Mouse (Mus musculus) embryo, embryonic 9.5 days (tissue): Measurements from ENCODE around the gene Rab40c.
A peak's percentile ranks its signal among the peaks of the same experiment; 100 is the strongest.

ENCODE experiments used
- DNase-seq: peaks from one replicate; pipeline ENCODE4 v3.0.0-alpha.2; 2017; ENCODE audit errors: extremely low spot score

Rab40c gene

GRCm38 (mm10) chr17:25843122-25843521, 76.4 kb downstream of the Rab40c start:
- no peak for DNase-seq

GRCm38 (mm10) chr17:25842509-25842908, 77.0 kb downstream of the Rab40c start:
- DNase-seq: no peak

DNA sequence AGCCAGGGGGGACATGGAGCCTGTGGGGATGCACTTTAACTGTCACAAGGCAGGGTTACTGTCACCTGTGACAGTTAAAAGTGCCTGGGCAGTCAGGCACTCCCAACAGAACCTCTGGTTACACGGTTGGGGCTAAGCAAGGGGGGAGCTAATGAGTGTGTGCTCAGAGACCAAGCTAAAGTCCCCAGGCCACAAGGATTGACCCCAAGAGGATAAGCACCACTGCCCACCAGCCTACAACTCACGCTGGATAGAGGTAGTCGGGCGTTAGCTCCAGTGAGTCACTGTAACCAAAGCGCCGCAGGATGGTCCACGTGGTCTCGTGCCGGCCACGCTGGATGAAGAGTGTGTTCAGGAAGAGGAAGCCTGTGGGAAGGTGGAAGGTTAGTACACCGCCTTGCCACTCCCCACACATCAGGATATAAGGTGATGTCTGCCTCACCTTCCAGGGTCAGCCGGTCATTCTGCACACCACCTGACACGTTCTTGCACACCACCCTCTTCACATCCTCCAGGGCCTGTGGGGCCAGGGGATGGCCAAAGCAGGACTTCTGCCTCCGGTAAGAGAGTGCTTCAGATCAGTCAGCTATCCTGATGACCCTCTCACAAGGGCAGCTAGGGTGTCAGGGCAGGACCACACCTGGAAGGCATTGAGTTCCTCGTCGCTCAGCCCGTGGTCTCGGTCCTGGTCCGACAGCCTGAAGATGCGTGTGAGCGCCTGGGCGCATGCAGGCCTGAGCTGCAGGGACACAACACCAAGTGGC, 78.2 kb downstream of the Rab40c start, which contains the start of gene Gm20683:
TSS of gene Gm20683 (minus strand) at position 647 of the 764 bp plus-strand sequence.
- DNase-seq: no peak

GRCm38 (mm10) chr17:25840519-25840918, 79.0 kb downstream of the Rab40c start:
- DNase-seq: no peak

GRCm38 (mm10) chr17:25839455-25840235, 79.9 kb downstream of the Rab40c start:
- no peak for DNase-seq

DNA sequence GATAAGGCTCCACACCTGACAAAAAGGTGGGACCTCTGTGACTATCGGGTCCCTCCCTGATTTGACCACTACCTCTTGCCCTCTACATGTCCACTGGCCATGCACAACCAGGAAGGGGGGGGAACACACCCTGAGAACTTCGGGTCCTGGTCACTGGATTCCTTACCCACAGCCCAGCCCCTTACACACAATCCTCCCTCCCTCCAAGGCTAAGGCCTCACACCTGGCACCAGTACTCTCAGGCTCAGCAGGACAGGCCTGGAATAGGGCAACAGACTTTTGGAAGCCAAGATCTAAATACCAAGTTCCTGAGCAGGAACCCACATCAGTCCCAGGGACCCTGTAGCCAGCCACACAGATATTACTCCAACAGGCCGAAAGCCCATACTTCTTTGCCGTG, 80.6 kb downstream of the Rab40c start:
- DNase-seq: no peak

- DNase-seq: no peak
These were observed 82.0 kb downstream of the Rab40c start for GRCm38 (mm10) chr17:25837533-25837932.

- peak; percentile 75 for DNase-seq
These were observed 82.5 kb downstream of the Rab40c start, which contains the start of gene Rhbdl1 for GRCm38 (mm10) chr17:25837076-25837410. TSS of gene Rhbdl1 (minus strand) at chr17:25837295.

- DNase-seq: no peak
These were observed 83.0 kb downstream of the Rab40c start for GRCm38 (mm10) chr17:25836397-25837075.

DNA sequence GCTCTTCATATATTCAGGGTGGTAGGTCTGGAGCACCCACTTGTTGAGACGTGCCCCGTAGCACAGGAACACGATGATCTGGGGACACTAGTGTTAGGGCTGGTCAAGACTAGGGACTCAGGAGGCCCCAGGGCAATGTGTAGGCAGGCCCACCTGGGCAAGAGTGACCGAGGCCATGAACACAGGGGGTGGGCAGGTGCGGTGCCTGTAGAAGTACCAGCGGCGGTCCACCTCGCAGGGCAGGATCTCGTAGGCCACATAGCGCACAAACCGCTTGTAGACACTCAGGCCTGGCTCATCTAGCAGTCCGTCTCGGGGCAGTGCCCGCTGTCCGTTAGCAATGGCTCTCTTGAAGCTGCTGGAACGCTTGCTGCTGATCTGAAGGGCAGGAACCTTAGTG, 83.7 kb downstream of the Rab40c start:
- DNase-seq: no peak

GRCm38 (mm10) chr17:25835301-25835700, 84.2 kb downstream of the Rab40c start:
- DNase-seq: no peak

GRCm38 (mm10) chr17:25834595-25835222, 84.8 kb downstream of the Rab40c start:
- DNase-seq: no peak

DNA sequence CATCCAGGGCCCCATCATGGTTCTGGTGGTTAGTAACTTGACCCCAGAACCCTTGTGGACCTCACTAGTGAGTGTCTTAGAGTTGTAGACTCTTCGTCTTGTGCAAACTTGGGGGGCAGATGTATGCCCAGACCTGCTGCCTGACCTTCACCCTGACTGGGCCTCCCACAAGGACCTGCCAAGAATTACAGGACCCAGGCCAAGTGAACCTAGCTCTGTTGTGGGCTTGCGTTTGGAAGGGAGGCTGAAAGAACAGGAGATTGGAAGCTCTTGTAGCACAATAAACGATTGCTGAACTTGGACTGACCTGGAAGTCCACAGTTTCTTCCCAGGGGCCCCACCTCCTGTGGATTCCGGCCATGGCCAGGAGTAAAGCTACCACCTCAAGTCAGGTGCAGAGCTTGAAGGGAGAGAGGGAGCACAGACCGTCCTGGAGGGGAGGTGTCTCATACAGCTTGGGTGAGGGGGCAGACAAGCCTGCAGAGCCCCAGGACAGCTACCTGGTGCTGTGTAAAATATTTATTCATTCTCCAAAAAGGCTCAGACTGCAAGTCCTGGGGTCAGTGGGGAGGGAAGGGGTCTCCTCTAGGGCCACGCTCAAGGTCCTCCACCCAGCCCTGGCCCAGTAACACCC, 85.4 kb downstream of the Rab40c start:
- no peak for DNase-seq

- DNase-seq: peak; percentile 95
These were observed 86.2 kb downstream of the Rab40c start, which contains the start of gene Stub1 for GRCm38 (mm10) chr17:25833291-25833663. TSS of gene Stub1 (minus strand) at chr17:25833404.

DNA sequence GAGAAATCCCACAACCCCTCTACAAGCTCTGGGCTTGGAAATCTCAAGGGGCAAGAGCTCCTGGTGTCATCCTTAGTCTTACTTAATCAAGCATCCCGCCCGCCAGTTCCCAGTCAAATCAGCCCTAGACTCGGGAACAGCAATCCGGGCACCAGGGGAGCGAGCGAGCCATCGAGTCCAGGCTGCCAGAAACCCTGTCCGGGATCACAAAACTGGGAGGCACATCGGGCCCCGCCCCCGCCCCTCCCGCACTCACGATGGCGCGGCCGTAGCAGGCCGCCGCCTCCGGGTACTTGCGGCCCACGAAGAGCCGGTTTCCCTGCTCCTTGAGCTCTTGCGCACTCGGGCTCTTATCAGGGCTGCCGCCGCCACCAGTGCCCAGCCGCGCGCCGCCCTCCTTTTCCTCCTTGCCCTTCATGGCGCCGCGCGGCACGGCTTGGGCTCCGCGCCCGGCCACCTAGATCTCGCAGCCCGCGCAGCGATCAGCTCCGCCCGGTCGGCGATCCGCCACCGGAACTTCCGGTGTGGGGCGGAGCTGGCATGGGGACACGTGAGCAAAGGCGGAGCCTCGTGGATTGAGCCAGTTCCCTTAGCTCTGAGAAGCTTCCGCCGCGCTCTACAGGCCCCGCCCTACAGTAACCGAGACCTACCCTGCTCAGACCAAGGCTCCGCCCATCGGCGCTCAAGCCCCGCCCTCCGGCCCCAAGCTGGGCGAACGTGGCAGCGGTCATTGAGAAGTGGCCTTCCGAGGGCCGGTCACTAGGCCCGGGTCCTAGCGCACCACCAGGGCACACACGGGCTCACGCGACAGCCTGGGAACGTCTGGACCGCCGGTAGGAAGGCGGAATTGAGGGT, 86.9 kb downstream of the Rab40c start:
- peak; percentile 100 for DNase-seq
